Mouse (Mus musculus) myocyte (in vitro differentiated cells): ENCODE data around the gene Golga5.

Source experiments
- MAX ChIP-seq: IDR thresholded peaks from one replicate; pipeline ENCODE4 v1.6.1; 2011; ENCODE audit warnings: low read depth, mild to moderate bottlenecking, control low read depth
- REST ChIP-seq: IDR thresholded peaks from one replicate; pipeline ENCODE4 v1.6.1; 2011; ENCODE audit warnings: mild to moderate bottlenecking, control low read depth, moderate library complexity; ENCODE audit not compliant: insufficient read depth, insufficient read length

DNA sequence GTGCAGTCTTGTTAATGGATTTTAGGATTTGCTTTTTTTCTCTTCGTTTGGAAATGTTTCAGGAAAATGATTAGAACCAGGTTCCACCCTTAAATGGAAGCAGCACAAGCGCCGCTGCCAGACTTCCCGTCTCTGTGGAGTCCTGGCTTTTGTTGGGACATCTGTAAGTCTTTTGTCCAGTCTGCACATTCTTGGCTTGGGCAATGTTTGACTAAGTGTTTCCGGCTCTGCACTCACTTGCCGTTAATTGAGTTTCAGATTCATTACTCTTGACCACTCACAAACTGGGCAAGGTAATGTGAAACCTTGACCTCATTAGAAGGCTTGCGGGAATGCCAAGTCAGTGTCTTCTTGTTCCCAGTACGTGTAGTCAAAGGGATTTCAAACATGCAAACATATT is 29.8 kb downstream of the Golga5 start:
- TF ChIP-seq MAX: no peak
- no peak for TF ChIP-seq REST
